Mouse (Mus musculus): ENCODE measurements at regions not wholly inside any gene's neighbourhood (a gene's known extent, or its start where the extent isn't known, plus 50 kb on each side); places are given as distances from the start of the nearest gene placed in this dataset.

GRCm38 (mm10) chr1:83583041-83583440, 175.0 kb upstream of the Sphkap start:
- 66% methylated on average over 4 of the region's 4 CpGs for WGBS (ENCODE audit: insufficient replicate concordance)
- no peaks in the 10 kb centered on the region for H3K4me1 ChIP-seq
- no peaks in the 10 kb centered on the region for H3K36me3 ChIP-seq
- H3K4me2 ChIP-seq = no peak overlapping the region
- H3K4me3 ChIP-seq = no peak overlapping the region
- H3K27ac ChIP-seq = no peak overlapping the region
- no peak overlapping the region for H3K9ac ChIP-seq
- ATAC-seq = no peak
- H3K9me3 ChIP-seq (replicated peaks) = no peaks in the 10 kb centered on the region
- no peaks in the 10 kb centered on the region for H3K27me3 ChIP-seq (replicated peaks)

GRCm38 (mm10) chr1:83569991-83570390, 162.0 kb upstream of the Sphkap start:
- no peaks in the 10 kb centered on the region for H3K36me3 ChIP-seq
- ATAC-seq = no peak
- 61% methylated on average over 5 of the region's 5 CpGs for WGBS (ENCODE audit: insufficient replicate concordance)
- no peak overlapping the region for H3K9ac ChIP-seq
- no peaks in the 10 kb centered on the region for H3K9me3 ChIP-seq (replicated peaks)
- H3K27me3 ChIP-seq (replicated peaks) = no peaks in the 10 kb centered on the region
- no peak overlapping the region for H3K27ac ChIP-seq
- H3K4me2 ChIP-seq = no peak overlapping the region
- H3K4me3 ChIP-seq = no peak overlapping the region
- H3K4me1 ChIP-seq = no peaks in the 10 kb centered on the region

DNA sequence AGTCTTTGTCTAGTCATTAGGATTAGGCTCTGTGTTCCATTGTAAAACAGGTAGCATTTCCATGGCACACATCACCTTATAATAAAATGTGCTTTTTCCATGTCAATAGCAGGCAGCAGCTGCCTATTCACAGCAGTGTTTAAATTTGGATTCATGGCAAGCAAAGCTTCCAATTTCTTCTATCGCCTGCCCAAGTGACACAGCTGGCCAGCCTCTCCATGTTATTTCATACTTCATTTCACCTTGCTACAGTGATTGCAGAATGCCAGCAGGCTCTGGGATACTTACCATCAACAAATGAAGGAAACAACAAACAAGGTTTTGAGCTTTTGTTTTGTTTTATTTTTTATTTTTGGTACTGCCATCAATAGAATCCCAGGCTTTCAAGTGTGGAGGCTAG, 160.7 kb upstream of the Sphkap start:
- no peak for ATAC-seq
- H3K9ac ChIP-seq = no peak overlapping the region
- no peak overlapping the region for H3K27ac ChIP-seq
- no peaks in the 10 kb centered on the region for H3K36me3 ChIP-seq
- 58% methylated on average over 1 of the region's 1 CpGs for WGBS (ENCODE audit: insufficient replicate concordance)
- H3K4me3 ChIP-seq = no peak overlapping the region
- no peaks in the 10 kb centered on the region for H3K9me3 ChIP-seq (replicated peaks)
- H3K27me3 ChIP-seq (replicated peaks) = no peaks in the 10 kb centered on the region
- H3K4me1 ChIP-seq = no peaks in the 10 kb centered on the region
- no peak overlapping the region for H3K4me2 ChIP-seq

DNA sequence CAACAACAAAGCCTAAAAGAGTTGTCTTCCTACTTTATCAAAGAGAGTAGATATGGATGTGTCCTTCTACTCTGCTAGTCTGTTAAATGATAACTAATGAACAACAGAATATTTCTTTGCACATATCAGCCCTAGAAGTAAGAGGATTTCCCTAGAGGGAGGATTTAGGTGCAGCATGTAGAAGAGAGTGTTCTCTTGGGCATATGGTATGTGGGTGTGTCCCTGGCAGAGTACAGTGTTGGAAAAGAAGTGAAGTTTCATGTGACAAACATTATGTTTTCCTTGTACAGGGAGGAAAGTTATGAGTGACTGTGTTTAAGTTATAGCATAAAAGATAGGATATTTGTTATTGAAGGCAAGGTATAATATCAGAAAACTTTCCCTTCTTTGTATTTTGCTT, 143.6 kb upstream of the Sphkap start:
- H3K36me3 ChIP-seq = no peaks in the 10 kb centered on the region

GRCm38 (mm10) chr1:83535461-83535860, 127.5 kb upstream of the Sphkap start:
- Histone ChIP-seq H3K27me3 (replicated peaks) (no peaks in the 10 kb centered on the region), H3K27ac (no peak overlapping the region), H3K9me3 (replicated peaks) (no peaks in the 10 kb centered on the region), H3K4me3 (no peak overlapping the region), H3K4me1 (no peaks in the 10 kb centered on the region), H3K4me2 (no peak overlapping the region), H3K9ac (no peak overlapping the region), H3K36me3 (no peaks in the 10 kb centered on the region)
- ATAC-seq = no peak

More for the DNA sequence above, 143.6 kb upstream of the Sphkap start:
- Histone ChIP-seq H3K27ac (no peak overlapping the region), H3K27me3 (replicated peaks) (no peaks in the 10 kb centered on the region), H3K4me1 (no peaks in the 10 kb centered on the region), H3K9ac (no peak overlapping the region), H3K9me3 (replicated peaks) (no peaks in the 10 kb centered on the region), H3K4me3 (no peak overlapping the region), H3K4me2 (no peak overlapping the region)
- no peak for ATAC-seq

GRCm38 (mm10) chr1:83527803-83528202, 119.8 kb upstream of the Sphkap start:
- no peaks in the 10 kb centered on the region for H3K27me3 ChIP-seq (replicated peaks)
- 15% methylated on average over 1 of the region's 1 CpGs for WGBS (ENCODE audit: insufficient replicate concordance)
- H3K4me1 ChIP-seq = no peaks in the 10 kb centered on the region
- no peak overlapping the region for H3K4me2 ChIP-seq
- H3K27ac ChIP-seq = no peak overlapping the region
- H3K9ac ChIP-seq = no peak overlapping the region
- ATAC-seq = no peak
- no peaks in the 10 kb centered on the region for H3K36me3 ChIP-seq
- H3K9me3 ChIP-seq (replicated peaks) = no peaks in the 10 kb centered on the region
- H3K4me3 ChIP-seq = no peak overlapping the region

GRCm38 (mm10) chr1:83509356-83509755, 101.4 kb upstream of the Sphkap start:
- H3K27me3 ChIP-seq (replicated peaks) = no peaks in the 10 kb centered on the region
- ATAC-seq = no peak
- no peaks in the 10 kb centered on the region for H3K4me1 ChIP-seq
- 72% methylated on average over 5 of the region's 5 CpGs for WGBS (ENCODE audit: insufficient replicate concordance)
- H3K9me3 ChIP-seq (replicated peaks) = no peaks in the 10 kb centered on the region
- H3K4me2 ChIP-seq = no peak overlapping the region
- no peak overlapping the region for H3K4me3 ChIP-seq
- no peak overlapping the region for H3K27ac ChIP-seq
- no peaks in the 10 kb centered on the region for H3K36me3 ChIP-seq
- no peak overlapping the region for H3K9ac ChIP-seq

DNA sequence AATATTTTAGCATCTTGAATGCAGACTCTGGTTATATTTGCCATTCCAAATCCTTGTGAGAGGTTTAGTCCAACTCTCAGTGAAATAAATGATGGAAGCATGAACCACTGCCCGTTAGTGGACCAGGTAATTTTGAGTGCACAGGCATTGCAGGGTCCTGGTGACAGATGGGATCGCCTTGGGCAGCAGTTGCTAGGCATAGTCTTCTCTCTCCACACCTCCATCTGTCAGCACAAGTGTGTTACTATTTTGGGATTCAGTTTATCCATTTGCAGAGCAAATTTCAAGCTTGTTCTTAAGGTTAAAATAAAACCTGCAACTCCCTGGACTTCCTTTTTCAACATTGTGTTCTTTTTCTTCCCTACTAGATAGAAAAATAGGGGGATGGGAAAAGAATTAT, 97.4 kb upstream of the Sphkap start:
- Histone ChIP-seq H3K36me3 (no peaks in the 10 kb centered on the region), H3K9me3 (replicated peaks) (no peaks in the 10 kb centered on the region), H3K9ac (no peak overlapping the region), H3K4me3 (no peak overlapping the region), H3K27ac (no peak overlapping the region), H3K27me3 (replicated peaks) (no peaks in the 10 kb centered on the region), H3K4me2 (no peak overlapping the region), H3K4me1 (no peaks in the 10 kb centered on the region)
- 43% methylated on average over 2 of the region's 2 CpGs for whole genome bisulfite sequencing (ENCODE audit: insufficient replicate concordance)
- ATAC-seq = no peak

DNA sequence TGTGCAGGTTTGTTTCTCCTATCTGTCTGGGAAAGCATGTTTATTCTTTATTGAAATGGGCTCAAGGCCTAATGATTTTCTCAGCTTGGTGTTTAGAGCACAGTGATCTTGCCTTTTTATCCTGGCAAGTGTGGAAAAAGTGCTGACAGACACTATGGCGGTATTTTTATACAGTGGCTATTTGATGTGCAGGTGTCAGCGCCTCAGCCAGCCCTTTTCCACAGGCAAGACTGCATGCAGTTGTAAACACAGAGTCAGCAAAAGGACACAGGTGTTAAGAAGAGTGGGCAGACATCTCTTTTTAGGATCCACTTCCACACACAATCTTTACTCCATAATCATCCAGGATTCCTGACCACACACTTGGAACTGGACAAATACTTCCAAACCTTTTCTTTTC, 88.9 kb upstream of the Sphkap start:
- WGBS (ENCODE audit: insufficient replicate concordance) = 71% methylated on average over 2 of the region's 2 CpGs
- Histone ChIP-seq H3K4me1 (no peaks in the 10 kb centered on the region), H3K36me3 (no peaks in the 10 kb centered on the region), H3K9me3 (replicated peaks) (no peaks in the 10 kb centered on the region), H3K9ac (no peak overlapping the region), H3K4me2 (no peak overlapping the region), H3K4me3 (no peak overlapping the region), H3K27ac (no peak overlapping the region), H3K27me3 (replicated peaks) (no peaks in the 10 kb centered on the region)
- ATAC-seq = no peak

DNA sequence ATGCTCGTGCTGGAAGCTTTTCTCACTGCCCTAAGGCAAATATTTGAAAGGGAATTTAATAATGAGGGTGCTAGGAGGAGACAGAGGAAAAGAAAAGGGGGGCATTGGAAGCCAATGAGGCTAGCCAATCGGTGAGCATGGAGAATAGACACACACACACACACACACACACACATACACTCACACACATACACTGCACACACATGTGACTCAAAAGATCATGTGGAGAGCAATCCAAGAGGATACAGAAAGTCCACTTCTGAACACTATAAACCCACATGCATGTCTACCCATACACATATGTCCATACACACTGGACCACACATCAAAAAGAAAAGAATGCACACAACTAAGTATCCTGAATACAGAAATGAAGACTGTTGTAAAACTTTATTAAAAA, 88.4 kb upstream of the Sphkap start:
- WGBS (ENCODE audit: insufficient replicate concordance) = 42% methylated on average over 2 of the region's 2 CpGs
- no peaks in the 10 kb centered on the region for H3K36me3 ChIP-seq
- ATAC-seq = no peak
- H3K4me3 ChIP-seq = no peak overlapping the region
- H3K4me2 ChIP-seq = no peak overlapping the region
- H3K9me3 ChIP-seq (replicated peaks) = no peaks in the 10 kb centered on the region
- H3K27me3 ChIP-seq (replicated peaks) = no peaks in the 10 kb centered on the region
- no peak overlapping the region for H3K27ac ChIP-seq
- H3K9ac ChIP-seq = no peak overlapping the region
- H3K4me1 ChIP-seq = no peaks in the 10 kb centered on the region

DNA sequence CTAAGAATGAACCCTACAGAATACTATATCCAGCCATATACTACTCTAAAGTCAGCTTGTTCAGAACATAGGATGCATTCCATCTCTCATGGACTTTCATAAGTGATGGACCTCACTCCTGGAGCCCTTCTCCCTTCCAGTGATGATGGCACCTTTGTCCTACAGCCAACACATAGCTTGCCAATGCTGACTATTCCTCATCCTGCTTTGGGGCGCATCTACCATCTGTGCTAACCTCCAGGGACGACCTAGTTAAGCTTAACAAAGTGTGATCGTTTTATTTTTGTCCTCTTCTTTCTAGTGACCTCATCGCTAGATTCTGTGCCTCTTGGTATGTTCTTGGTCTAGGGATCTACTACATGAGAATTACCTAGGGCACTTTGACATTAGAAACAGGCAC, 87.0 kb upstream of the Sphkap start:
- H3K9ac ChIP-seq = no peak overlapping the region
- no peak for ATAC-seq
- no peak overlapping the region for H3K4me3 ChIP-seq
- H3K4me1 ChIP-seq = no peaks in the 10 kb centered on the region
- WGBS (ENCODE audit: insufficient replicate concordance) = 53% methylated on average over 4 of the region's 4 CpGs
- no peaks in the 10 kb centered on the region for H3K36me3 ChIP-seq
- no peaks in the 10 kb centered on the region for H3K9me3 ChIP-seq (replicated peaks)
- H3K27ac ChIP-seq = no peak overlapping the region
- no peaks in the 10 kb centered on the region for H3K27me3 ChIP-seq (replicated peaks)
- H3K4me2 ChIP-seq = no peak overlapping the region

DNA sequence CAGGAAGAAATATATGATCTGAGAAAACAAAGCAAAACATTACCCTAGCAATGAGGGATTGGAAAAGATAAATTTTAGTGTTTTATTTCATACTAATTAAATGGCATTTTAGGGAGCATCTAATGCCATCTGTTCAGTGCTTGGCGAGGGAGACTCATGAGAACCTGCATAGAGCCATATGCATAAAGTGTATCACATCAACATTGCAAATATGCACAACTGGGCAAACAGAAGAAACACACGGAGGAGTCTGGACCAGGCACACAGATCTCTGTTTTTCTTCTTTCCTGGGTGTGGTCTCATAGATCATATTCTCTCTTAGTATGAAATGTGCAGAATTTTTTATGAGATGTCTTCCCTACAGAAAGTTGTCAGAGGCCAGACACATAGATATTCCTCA, 71.1 kb upstream of the Sphkap start:
- Histone ChIP-seq H3K9me3 (replicated peaks) (no peaks in the 10 kb centered on the region), H3K4me3 (no peak overlapping the region), H3K27me3 (replicated peaks) (no peaks in the 10 kb centered on the region), H3K36me3 (no peaks in the 10 kb centered on the region), H3K4me1 (no peaks in the 10 kb centered on the region), H3K4me2 (no peak overlapping the region), H3K27ac (no peak overlapping the region), H3K9ac (no peak overlapping the region)
- ATAC-seq = no peak
- 63% methylated on average over 2 of the region's 2 CpGs for WGBS (ENCODE audit: insufficient replicate concordance)

Measured in liver, embryonic 12.5 days (tissue).